Mouse (Mus musculus) CD8-positive naive resting alpha-beta T cell, adult 2 months (primary cell): Measurements from ENCODE around the gene Glis3.

Experiments used
- DNase-seq, 2 experiments: peaks; one replicate each; pipeline ENCODE4 v3.0.0; 2022; ENCODE audit warnings: low read depth in 2 of 2, low spot score in 2 of 2

Glis3 gene

DNA sequence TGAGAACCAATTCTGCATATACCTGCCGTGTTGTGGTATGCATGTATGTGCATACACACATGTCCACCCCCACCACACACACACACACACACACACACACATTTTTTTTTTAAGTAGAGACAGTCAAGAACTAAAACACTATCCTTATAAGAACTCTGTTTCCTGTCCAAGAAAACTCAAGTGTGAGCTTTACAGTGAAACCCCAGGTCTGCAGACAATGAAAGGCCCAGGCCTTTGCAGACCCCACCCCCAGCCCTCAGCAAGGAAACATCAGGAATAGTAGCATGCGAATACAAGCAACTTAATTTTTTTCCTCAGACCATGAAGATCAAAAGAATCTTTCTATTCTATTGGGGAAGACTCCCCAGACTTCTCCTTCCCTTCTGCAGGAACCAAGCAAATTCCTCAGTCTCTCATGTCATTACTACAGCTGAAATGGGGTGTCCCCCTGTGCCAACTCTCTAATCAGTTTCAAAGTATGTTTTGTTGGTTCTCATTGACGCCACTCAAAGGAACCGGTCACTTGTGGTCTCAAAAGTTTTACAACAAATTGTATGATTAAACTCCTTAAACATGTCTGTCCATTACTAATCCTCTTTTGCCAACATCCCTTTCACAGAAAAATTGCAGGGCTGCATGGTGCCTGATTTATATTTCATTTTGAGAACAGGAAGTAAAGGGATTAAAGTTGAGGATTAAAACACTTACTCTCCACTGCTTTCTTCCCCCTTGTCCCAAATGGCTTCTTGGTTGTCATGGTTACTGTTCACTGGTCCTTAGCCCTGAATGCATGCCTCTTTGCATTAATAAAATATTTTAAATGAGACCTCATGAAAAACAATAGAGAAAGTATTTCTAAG lies 343.0 kb downstream of the Glis3 start:
- DNase-seq: no peak

DNA sequence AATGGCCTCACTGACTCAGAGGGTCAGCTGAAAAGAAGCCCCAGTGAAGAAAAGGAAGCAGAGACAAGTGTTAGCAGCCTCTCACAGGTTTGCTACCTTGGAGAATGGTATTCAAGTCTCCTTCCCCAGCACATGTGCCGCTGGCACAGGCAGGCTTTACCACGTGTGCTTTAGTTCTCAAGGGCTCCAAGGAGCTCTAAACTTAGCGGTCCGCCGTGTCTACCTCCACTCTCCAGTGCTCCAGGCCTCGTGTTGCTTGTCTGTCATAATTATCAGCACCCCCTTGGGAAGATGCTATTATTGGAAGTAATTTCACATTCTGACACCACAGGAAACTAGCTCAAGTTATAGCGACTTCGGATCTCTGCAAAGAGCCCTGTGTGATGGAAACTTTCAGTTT lies 344.0 kb downstream of the Glis3 start:
- no peak for DNase-seq

DNA sequence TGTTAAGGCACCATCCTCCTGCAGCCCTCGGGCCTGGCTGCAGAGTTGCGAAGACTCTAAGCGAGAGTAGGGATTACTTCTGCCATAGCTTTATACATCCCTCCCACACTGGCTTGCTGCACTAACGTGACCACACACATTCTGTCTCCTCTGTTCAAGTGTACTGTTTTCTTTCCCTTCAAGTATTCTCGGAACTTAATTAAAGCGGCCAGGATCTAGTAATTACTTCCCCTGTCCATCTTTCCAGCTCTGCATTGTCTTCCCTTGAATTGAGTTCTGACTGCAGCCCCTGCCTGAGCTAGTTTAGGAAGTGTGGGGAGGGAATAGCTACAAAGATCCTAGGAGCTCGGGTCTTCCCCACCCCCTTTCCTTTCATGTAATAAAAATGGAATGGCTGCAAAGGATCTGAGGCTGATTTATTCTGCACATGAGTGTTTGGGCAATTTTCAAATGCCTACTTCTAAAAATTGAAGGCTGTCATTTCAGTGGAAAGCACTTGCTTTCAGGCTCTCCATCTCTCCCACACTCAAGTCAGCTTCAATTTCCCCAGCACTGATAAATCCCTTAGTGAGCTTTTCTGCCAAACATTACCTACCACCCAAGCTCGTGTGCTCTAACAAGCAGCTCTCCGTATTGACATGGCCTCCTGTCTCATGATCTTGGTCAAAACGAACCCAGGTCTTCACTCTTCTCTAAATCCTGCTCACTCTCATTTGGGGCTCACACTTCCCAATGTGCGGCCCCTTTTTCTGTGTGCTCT lies 346.7 kb downstream of the Glis3 start:
- DNase-seq: no peak

DNA sequence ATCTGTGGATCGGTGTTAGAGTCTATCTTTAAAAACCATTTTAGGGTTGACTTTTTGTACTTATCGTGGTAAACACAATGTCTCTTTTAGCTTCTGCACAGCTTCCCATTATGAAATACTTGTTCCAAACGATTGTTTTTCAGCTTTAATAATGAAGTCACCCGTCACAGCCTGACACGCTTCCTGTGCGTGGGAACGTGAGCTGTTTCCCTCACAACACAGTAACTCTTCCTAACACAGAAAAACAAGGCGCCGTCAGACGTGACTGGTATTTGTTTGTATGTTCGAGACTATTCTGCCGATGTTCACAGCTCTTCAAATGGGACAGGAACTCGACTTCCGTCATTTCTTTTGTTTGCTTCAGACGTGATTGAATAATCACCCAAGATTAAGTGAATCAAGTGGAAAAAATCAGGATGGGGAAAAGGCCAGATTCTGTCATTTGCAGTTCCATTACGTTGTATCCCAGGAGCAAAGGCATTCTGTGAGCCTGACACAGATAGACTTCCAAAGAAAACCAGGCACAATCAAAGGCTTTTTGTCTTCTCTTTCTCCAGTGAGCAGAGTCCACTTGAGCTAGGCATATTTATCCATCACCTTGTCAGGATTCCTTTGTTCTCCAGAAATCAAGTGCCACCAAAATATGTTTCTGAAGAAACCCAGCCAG lies 351.3 kb downstream of the Glis3 start:
- DNase-seq: no peak

DNA sequence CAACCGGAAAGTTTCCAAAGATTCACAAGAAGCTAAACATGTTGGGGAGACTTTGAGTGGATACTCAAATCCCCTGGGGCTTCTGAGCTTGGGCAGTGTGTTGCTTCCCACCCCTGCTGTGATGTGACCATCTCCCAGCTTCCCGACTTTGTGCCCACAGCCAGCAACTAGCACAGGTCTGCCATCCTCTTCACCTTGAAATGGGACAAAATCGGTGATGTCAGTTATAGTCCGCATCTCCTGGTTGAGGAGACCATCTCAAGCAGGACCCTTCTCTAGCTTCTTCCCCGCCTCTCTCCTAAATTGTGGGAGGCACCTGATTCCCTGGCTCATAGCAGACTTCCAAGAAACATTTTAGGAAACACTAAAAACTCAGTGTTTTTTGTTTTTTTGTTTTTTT lies 352.3 kb downstream of the Glis3 start:
- DNase-seq: no peak

DNA sequence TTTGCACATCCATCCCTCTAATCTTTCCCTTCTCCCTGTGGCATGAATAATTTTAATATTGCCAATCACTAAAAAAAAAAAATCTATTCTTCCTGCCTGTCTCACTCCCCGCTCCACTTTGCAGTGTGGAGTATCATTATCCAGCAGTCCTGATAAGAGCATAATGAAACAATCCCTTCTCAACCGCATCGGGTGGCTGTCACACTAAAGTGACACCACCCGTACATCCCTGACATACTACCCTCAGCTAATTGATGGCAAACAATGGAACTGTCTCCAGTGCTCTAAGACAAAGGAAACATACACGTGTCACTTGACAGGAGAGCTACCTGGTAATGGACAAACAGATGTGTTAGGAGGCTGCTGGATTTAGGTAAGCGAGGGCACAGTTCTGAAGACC lies 373.8 kb downstream of the Glis3 start:
- no peak for DNase-seq

DNA sequence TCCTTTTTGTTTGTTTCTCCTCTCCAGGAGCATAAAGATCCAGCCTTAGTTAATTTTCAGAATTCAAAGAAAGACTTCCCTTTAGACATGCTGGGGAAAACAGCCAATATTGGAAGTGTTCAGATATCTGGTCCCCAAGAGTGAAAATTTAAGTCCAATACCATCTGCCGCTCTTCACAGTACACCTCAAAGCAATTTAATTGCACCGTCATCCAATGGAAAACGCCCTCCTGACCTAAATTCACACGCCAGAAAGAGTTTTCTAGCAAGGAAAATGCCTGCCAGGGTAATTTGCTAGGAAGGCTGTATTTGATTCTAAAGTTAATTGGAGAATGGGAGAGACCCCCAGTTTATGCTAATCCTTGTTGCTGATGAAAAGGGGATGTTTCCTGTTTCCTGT lies 374.4 kb downstream of the Glis3 start:
- DNase-seq: no peak

DNA sequence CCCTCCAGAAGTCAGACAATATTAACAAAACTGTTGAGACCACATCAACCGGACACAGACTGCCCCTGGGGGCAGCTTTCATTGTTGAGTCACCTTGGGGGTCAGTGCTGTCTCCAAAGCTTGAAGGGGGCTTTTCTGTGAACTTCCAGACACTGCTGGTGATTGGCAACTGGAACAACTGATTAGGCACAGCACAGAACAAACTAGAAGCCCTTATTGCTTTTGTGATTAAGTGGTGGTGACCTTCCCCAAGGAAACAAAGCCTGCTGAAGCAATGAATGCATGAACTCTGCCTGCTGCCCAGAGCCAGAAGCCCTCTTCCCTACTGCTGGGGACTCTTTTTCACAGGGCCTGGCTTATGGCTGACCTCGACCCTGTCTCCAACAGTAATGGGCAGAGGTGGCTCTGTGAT lies 377.0 kb downstream of the Glis3 start:
- no peak for DNase-seq

DNA sequence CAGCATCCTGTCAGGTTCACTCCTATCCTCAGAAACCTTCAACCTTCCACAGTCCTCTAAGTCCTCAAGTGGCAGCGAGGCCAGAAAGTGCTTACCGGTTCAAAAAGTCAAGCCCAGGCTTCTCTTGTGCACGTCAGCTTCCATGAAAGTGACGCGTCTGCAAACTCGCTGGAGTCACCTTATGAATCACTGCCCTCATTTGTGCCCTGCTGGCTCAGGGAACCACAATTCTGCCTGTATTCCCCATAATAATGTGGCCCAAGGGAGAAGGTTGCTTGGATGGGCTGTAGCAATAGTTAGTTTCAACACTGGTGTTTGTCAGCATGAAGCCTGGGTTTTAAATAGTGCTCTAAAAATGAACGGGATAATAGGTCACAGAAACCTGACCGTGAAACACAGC lies 379.7 kb downstream of the Glis3 start:
- DNase-seq: no peak

DNA sequence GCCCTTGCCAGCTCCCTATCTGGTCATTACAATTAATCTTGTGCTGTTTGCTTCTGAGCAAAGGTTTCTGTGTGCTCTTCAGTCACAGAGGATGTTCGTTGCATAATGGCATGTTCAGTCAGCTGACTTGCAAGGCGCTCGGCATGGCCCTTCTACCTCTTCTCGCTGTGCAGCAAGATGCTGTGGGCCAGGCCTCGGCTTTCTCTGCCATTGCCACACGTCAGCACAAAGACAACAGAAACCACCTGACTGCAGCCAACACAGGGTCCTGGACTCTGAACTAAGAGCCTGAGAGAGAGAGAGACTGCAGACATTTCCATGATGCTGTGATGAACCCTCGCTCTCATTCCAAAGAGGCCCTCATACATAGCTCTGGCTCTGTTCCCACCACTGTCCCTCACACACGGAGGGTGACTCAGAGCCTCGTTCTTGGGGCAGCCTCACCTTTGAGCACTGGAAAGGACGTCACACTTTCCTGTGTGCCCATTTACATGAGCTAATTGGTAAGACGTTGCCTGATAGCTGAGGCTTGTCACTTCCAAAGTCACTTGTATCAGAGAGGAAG lies 380.6 kb downstream of the Glis3 start:
- DNase-seq: no peak

DNA sequence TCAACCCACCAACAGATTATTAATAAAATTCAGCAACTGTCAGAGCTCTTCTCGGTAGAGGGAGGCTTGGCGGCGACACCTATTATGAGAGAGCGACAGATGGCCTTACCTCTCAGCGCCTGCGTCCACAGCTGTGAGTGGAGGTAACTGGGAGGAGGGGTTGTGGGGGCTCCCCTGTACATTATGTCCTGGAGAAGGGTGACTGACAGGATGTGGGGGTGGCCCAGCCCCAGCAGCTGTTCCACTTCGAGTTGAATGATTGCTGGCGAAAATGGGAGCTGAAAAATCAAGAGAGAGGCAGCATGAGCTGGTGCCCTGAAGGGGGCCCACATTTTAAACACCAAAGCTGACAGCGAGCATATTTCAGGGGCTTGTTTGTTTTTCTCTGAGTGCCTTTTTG lies 381.2 kb downstream of the Glis3 start:
- DNase-seq: no peak

DNA sequence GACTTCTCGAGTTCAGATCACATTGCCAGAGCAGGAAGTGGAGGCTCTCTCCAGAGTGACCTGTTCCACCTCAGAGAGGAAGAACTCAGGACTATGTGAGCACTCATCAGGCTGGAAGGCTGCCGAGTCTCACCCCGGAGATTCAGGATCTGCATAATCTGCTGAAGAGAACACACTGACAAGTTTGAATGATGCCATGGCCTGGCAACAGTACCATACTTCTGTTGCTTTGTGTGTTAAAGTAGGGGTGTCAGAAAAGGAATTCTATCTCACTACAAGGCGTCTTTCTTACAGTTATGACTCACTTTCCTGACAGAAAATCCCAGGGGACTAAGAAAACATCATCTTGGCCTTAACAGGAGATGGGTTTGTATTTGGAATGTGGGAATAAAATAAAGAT lies 388.3 kb downstream of the Glis3 start:
- DNase-seq: no peak

DNA sequence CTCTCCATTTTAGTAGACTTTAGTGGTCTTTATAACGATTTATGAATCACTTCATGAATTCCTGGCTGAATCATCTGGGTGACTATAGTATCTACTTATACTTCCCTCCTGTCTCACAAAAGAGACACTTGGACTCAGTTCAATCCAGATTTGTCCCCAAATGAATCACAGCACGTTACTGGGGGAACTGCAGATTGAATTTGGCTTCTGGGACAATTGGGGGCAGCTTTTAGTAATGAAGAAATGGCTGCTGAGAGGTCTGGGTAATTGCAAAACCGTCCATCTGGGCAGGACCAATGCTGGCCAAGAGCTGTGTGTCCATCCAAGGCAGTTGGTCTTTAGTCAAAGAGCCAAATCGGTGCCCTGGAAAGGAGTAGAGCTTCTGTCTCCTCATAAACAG lies 390.4 kb downstream of the Glis3 start:
- no peak for DNase-seq

DNA sequence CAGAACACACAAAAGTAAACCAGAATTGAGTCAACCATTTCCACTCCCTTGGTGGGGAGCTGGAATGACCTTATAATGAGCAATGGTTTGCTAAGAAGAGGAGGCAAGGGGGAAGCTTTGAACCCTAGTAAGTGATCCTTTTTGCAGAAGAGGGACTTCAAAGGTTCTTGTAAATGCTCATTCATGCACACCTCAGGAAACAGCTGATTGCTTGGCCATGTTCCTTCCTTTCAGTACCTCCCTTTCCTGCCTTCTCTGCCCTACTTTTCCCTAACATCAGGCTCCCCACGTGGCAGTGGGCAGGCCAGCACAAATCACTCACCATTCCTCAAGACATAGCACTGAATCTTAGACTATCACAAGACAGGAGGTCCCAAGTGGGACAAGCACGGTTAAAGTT lies 392.4 kb downstream of the Glis3 start:
- no peak for DNase-seq

DNA sequence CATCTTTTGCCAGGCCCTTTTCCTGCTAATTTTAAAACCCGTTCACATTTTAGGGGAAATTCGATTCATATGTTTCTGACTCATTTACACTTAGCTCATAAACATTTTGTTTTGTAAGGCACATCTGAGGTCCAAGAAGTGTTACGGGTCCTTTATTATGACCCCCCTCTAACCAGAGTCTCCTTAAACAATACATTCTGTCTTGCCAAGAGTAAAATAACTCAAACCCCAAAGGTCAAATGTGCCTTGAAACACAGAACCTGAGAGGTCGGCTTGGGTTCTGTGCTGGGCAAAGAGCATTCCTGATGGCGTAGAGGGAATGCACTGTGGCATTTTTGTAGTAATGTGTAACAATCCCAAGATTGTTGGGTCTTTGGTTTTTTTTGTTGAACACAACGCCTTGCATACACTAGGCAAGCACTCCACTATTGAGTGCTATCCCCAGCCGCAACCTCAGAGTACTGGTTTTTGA lies 395.7 kb downstream of the Glis3 start:
- no peak for DNase-seq

DNA sequence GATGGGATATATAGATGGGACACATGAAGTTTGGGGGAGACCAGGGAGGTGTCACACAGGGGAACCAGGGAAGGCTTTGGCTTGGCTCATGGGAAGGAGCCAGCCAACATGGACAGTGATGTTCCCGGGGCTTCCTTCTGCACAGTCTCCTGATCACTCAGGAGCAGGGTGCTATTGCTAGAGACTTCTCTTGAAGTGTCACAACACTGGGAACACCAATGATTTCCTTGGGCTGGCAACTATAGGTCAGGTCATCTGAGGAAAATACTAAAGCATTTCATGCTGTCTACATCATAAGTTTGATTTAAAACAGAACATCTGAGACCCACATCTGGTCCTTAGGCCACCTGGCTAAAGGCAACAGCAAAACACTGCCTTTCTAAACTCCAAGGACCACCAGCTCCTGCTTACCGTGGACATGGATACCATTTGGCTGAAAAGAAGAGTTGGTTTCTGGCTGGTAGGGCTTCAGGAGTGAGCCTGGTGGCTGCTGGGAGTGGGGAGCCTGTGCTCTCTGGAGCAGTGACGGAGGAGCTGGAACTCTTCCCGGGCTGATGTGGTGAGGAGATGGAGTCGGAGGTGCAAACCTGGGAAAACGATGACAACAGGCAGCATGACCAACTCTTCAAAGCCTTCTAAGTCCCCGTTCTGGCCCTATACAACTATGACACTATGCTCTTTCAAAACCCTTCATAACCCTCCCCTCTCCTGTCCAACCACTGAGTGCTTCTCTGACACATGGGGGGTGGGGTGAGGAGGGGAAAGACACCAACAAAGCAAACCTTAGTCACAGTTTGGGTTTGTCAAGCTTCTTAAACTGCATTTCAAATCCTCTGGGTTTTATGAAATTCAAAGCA lies 396.4 kb downstream of the Glis3 start:
- DNase-seq: no peak

DNA sequence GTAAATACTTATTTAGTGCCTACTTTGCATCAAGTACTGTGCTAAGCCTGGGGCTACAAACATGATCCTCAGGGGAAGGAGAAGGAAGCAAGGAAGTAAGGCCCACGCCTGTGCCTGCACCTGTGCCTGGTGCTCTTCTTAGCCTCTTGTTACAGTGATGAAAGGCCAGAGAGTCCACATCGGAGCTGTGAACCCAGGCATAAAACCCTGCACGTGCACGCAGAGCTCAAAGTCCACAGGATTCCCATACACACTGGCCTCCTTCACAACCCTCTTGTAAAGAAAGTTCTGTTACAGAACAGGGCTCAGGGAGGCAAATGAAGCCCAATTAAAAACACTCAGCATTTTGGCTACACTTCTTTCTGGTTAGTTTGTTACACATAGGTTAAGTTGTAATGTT lies 398.5 kb downstream of the Glis3 start:
- no peak for DNase-seq

DNA sequence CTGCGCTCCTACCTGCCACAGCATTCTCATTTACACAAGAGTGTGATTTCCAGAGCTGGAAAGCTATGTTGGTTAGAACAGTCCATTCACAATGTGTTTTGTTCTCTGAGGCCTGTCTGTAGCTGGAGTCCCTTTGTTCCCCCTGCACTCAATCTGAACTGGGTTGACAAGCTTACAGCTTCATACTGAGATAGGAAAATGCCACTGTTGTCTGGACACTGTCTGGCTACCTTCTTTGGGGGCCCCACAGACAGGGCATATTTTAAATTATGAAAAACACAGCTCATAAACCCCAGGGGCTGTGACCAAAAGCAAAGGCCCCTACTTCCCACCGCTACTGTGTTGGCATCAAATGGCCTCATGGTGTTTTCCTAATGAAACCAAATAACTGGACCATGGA lies 402.8 kb downstream of the Glis3 start:
- no peak for DNase-seq

DNA sequence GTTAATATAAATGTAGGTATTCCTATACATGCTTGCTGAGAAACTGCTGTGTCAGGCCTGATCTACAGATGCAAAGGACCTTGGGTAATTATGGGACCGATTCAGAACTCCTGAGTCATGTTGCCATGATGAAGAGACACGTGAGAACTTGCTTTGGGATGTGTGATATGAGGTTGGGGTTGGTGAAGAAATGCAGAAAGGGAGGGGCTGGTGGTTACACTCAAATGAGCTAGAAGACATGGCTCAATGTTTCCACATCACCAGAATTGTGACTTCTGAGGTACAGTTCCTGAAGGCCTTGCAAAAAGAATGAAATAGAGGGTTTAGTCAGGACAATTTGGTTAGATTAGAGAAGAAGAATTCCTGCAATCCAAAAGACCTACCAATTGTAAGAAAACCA lies 405.4 kb downstream of the Glis3 start:
- DNase-seq: no peak

DNA sequence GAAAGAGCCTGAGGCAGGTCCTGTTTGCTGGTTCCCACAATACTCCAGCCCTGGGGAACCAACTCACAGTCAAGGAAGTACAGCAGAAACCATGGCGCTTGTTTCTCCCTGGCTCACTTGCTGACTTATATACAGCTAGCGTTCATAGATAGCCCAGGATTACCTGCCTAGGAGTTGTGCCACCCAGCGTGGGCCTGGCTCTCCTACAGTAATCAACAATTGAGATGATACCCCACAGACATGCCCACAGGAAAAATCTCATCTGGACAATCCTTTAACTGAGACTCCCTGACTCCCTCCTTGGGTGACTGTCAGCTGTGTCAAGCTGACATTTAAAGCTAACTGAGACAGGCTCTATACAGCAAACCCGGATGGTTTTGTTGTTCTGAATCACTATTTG lies 405.9 kb downstream of the Glis3 start:
- no peak for DNase-seq

DNA sequence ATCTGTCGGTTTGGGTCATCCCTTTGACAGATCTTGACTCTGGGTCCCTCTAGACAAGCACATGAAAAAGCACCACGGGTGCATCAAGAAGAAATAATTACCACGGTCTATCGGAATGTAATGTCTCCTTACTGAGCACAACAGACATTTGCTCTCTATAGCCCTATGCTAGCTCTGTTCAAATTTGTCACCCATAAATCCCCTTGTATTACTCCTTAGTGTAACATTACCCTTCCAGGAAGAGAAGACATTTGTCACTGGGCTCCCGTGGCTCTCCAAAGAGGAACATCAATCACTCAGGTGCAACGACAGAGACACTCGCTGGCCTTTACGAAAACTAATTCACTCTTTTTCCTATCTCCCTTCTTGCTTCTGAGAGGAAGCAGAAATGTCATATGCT lies 413.0 kb downstream of the Glis3 start:
- no peak for DNase-seq
